Mouse (Mus musculus): ENCODE results near the gene Kmt2c.

Kmt2c gene

GRCm38 (mm10) chr5:25222752-25223702, 275.6 kb downstream of the Kmt2c start, which contains the start of gene E130116L18Rik:
Gene E130116L18Rik, minus strand, starts transcription at chr5:25223153.
- DNase-seq (ENCODE audit: low read depth) = peak; percentile 95

Data from NIH3T3 (cell line).